Mouse (Mus musculus) liver, adult 2 months (tissue): ENCODE results near the gene Axin1.

ENCODE experiments used
- CTCF ChIP-seq: fragments of 200-500 bp; IDR thresholded peaks from 2 replicates; pipeline ENCODE4 v1.5.1; 2011; ENCODE audit warnings: low read depth, low read length, control low read depth
- POLR2A ChIP-seq: fragments of 200-500 bp; IDR thresholded peaks from 2 replicates; pipeline ENCODE4 v1.6.1; 2011; ENCODE audit warnings: low read length, control low read depth; ENCODE audit not compliant: insufficient read depth; ENCODE audit errors: extremely low read depth

DNA sequence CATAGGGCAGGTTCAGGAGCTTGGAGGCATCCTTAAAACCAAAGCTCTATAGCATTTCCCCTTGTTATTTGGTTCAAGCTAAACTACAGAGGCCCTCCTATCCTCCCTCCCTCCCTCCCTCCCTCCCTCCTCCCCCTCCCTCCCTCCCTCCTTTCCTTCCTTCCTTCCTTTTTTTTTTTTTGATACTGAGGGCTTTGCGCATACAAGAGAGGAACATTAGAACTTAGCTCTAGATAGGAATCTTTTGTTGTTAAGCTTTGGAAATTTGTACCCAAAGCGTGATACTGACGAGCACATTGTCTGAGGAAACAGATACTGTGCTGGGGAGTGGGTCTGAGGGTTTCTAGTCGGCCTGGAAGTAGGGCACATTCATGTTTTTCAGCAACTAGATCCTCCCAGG, 32.9 kb upstream of the Axin1 start:
- TF ChIP-seq CTCF (no peak), POLR2A (no peak)
